Mouse (Mus musculus) hindlimb bud, embryonic 11.5 days (tissue): ENCODE results near the gene Rpl27.
"Not testable (repeated sequence)": the region's sequence is repeated elsewhere in the genome, so short reads cannot be mapped to it uniquely, and the experiment has no call there.

Experiments
- DNase-seq: peaks from one replicate; pipeline ENCODE4 v3.0.0-alpha.2; 2012; ENCODE audit warnings: low read depth, low spot score; ENCODE audit errors: extremely low spot score

Rpl27 gene

DNA sequence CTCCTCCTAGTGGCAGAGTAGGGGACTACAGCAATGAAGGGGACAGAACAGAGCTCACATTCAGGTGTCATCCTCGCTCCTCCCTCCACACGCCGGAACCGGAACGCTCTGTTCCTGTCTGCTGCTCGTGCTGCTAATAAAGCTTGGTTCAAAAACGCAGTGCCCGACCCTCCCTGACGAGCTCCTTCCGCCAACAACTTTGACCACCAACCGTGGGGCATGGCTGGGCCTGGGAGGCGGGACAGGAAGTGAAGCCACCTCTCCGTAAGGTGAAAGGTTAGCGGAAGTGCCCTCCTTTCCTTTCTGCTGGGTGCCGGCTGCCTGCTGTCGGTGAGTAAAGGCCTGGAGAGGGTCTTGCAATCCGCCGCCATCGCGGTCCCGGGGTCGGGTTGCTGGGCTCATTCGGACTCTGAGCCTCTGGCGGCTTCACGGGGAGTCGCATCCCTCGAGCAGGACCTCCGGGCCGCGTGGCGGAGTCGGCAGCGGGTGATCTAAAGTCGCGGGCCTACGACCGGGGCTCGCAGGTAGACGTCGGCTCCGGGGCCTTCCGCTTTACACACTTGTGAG lies at the start of gene Rpl27:
TSS of gene Rpl27 (plus strand) at position 172 of the 567 bp plus-strand sequence.
- DNase-seq = peak; percentile 100

DNA sequence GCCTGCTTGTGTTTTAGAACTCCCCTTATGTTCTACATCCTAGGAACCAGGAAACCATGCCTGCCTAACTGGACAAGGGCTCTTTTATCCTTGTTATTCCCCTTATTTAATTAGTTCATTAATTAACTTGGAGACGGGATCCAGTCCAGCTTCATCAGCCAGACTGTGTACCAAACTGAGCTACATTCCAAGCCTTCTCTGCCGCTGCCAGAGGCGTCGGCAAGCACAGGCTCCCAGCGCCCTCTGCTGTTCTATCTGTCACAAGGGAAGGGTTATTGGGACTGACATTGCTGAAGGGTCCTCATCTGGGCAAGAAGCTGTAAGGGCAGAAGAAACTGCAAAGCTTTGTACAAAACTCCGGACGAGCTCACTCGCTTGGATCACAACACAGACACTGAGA lies 47.0 kb upstream of the Rpl27 start:
- no peak for DNase-seq

DNA sequence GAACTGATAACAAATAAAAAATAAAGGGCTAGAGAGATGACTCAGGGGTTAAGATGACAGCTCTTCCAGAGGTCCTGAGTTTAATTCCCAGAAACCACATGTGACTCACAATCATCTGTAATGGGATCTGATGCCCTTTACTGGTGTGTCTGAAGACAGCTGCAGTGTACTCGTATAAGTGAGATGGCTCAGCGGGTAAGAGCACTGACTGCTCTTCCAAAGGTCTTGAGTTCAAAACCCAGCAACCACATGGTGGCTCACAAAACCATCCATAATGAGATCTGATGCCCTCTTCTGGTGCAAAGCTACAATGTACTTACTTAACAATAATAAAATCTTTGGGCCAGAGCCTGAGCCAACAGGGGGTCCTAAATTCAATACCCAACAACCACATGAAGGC lies 26.8 kb upstream of the Rpl27 start:
- DNase-seq = no peak

DNA sequence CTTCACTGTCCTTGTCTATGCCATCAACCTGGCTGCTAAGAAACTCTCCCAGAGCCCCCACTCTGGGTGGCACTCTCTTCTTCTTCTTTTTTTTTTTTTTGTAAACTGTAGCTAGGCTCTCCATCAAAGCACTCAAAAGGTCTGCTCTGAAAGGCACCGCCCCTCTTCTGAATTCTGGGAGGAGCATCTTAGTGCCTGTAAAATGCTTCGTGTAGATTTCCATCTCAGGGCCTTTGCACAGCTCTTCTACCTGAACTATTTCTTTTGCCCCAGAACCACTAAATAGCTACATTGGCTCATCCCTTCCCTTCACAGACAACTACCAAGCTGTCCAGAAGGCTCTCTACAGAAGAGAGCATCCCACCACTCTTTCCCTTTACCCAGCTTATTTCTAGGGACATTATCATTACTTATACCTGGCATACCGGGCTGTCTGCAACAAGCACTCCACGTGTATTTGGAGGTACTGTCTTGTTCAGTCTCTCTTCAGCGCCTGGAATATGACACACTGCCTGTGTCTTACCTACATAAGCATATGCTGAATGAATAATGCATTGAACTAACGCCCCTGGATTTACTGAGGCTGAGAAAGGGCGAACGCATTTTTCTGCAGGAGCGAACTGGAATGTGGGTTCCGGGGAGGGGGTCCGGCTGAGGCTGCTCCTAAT lies 25.5 kb upstream of the Rpl27 start:
- DNase-seq = no peak

DNA sequence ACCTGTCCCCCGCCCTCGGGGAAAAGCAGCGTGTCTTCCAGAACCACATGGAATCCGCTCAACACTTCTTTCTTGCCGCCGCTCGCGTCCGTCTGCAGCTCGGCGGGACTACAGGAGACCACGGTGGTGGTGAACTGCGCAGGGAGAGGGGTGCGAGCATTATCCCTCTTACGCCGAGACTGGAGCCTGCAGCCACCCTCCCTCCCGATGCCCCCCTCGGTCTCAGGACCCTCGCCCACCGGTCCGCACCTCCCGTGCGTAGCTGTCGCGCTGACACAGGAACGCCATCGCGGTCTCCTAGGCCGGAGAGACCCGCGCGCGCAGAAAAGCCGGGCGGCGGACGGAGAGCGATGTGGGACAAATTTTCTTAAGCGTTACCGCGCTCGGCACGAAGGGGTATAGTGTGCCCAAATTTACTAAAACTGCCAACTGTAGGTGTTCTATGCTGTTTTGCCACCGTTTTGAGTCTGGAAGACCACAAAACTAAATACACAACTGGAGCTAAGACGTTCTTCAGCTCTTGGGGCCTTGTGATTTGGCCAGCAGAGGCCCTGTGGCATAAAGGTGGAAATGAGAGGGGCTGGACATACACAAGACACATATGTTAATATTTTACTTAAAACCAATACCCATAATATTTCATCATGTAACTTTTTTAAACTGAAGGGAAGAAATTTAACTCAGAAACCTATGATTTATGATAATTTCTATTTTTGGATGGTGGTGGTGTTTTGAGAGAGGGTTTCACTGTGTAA lies 24.8 kb upstream of the Rpl27 start, which contains the start of gene Aarsd1:
TSS of gene Aarsd1 (minus strand) at position 515 of the 755 bp plus-strand sequence.
- peak; percentile 57 for DNase-seq

DNA sequence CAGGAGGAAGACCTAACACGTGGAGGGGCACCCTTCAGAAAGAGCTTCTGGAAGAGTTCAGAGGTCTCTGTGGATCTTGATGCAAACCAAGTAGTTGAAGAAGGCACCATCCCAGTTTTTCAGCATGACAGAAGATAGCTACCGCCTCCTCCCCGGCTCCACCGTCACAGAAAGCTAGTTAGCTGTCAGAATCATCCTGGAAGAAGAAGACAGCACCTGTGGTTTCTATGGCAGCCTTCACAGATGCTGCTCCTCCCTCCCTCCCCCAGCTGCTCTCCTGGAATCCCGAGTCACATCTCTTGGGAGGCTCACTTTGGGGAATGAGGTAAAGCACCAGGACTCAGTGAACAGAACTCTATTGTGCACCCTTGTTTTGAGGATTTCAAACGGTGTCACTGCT lies 23.1 kb upstream of the Rpl27 start:
- DNase-seq = no peak

DNA sequence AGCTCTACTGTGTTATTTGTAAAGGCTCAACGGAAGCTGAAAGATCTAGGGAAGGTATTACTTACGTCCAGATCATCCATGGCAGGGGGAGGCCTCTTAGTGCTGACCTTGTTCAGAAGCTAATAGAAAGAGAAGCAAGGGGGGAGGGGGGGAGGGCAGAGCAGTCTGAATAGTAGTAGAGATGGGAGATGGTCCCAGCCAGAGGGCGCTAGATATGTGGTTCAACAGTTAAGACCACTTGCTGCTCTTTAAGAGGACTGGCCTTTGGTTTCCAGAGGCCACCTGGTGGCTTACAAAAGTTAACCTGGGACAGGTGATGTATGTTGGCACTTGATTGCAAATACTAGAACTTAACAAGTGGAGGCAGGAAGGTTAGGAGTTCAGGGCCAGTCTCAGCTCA lies 22.5 kb upstream of the Rpl27 start:
- DNase-seq = no peak

DNA sequence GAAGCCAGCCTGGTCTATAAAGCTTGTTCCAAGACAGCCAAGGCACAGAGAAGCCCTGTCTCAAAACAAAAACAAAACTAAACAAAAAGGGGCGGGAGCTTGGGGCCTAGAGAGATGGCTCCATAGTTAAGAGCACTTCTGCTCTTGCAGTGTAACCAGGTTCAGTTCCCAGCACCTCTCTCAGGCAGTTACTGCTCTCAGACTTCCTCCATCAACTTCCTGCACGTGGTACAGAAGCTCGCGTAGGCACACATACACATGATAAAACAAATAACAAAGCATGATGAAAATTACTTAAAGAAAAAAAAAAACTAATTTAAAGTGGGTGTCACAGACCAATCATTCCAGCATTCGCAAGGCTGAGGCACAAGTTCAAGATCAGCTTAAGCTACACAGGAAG lies 21.9 kb upstream of the Rpl27 start:
- DNase-seq = no peak

DNA sequence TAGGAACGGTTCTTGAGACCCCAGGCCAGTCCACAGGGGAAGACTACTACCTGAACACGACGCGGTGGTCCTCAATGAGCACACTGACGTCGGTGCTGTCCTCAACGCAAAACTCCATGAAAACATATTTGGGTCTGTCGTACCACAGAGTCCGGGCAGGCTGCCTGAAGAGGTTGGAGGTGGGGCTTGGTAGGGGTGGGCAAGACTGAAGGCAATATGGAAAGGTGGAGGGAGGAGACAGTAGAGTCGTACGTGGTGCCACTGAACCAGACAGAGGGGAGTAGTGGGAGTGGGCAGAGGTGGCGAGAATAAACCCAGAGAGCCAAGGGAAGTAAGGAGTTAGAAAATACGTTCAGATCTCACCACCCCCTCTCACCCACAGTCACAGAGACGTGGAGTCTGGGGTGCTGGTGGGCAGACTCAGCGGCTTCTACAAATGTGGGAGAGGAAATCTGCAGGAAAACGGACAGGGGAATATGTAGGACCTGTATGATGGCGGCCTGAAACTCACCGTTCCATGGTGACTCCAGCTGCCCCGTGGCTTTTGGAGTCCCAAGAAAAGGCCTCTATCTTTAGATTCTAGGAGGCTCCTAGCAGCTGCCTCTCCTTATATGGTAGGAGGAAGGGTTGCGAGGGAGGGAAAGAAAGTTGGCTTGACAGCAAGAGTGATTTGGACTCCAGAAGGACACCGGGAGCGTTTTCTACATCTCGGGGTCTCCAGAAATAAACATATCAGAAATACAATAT lies 17.8 kb upstream of the Rpl27 start, which contains the start of gene Gm27029:
TSS of gene Gm27029 (minus strand) at position 692 of the 747 bp plus-strand sequence.
- no peak for DNase-seq

DNA sequence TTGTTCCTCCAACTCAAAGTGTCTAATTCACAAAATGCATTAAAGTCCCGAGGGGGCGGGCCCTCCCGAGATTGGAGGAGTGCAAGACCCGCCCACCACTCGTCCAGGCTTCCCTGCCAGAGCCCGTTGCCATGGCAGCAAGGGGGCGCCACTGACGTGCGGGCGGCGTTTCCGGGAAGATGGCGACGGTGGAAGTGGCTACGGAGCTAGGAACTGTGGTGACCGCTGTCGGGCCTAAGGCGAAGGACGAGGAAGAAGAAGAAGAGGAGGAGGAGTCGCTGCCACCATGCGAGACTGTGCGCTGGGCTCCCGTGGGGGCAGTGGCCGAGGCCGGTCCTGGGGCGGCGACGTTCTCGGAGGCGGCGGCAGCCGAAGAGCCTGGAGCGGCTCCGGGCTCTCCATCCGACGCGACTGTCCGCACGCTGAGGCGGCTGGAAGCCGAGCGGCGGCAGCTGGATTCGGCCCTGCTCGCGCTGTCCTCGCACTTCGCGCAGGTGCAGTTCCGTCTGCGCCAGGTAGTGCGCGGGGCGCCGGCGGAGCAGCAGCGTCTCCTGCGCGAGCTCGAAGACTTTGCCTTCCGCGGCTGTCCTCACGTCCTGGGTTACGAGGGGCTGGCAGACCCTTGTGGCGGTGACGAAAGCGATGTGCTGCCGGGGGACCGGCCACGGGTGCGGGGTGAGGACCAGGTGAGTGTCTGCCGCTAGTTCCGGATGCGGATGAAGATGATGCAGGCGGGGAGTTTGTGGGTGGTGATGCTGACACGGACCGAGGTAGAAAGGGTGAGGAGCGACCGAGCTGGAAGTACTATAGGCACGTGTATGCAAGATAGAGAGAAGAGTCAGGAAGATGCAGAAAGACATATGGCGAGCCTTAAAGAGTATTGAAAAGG lies 16.9 kb upstream of the Rpl27 start, which contains the start of the genes Rundc1 and Ptges3l:
TSS of gene Rundc1 (plus strand) at position 161 of the 889 bp plus-strand sequence.
TSS of gene Ptges3l (minus strand) at position 409 of the 889 bp plus-strand sequence.
- peak; percentile 86 for DNase-seq

DNA sequence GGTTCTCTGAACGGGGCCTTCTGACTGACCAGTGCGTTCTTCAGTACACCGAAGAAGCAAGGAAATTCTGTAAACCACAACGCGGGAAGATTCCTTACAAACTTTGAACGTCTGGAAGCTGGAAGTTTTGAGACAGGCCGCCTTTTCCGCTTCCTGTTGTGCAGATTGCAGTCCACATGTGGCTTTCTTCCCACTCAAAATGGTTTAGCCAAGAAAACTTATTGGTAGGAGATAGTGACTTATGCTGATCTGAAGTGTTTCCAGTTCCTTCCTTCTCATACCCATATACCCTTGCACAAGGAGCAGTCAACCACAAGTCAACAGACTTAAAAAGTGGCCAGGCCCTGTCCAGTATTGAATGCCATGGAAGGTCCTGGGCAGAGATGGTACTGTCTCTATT lies 15.9 kb upstream of the Rpl27 start:
- DNase-seq = no peak

DNA sequence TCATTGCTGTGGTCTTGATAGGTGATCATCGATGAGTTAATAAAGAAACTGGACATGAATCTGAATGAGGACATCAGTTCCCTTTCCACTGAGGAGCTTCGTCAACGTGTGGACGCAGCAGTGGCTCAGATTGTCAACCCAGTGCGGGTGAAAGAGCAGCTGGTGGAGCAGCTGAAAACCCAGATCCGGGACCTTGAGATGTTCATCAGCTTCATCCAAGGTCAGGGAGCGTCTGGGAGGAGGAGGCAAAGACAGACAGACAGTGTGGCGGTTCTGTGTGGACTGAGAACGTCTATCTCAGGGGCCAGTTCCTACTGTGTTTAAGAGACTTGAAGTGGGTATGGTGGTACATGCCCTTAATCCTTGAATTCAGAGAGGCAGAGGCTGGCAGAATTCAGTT lies 10.8 kb upstream of the Rpl27 start:
- DNase-seq = no peak

DNA sequence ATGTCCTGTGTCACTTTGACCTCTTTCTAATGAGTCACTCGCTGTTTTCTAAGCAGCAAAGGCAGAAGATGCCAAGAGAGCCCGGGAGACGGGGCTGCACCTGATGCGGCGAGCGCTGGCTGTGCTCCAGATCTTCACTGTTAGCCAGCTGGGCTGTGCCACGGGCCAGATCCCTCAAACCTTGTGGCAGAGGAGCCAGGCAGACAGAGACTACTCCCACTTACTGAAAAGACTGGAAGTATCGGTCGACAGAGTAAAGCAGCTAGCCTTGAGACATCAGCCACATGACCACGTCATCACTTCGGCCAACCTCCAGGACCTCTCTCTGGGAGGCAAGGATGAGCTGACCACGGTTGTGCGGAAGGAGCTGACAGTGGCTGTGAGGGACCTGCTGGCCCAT lies 8.7 kb upstream of the Rpl27 start:
- DNase-seq = no peak

DNA sequence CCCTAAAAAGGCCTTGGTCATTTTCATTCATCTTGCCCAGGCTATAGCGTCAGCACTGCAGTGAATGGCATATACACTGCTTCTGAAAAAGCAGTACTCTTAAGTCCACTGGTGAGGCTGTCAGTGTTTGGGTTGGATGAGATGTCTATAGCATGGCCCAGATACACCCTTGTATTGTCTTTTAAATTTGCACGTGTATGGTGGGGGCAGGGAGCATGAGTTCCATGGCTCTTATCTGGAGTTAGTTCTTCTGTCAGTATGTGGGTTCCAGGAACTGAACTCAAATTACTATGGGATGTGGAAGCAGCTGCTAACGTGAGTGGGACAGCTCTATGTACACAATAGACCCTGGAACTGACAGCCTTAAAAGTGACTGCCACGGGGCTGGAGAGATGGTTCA lies 6.3 kb upstream of the Rpl27 start:
- no peak for DNase-seq

DNA sequence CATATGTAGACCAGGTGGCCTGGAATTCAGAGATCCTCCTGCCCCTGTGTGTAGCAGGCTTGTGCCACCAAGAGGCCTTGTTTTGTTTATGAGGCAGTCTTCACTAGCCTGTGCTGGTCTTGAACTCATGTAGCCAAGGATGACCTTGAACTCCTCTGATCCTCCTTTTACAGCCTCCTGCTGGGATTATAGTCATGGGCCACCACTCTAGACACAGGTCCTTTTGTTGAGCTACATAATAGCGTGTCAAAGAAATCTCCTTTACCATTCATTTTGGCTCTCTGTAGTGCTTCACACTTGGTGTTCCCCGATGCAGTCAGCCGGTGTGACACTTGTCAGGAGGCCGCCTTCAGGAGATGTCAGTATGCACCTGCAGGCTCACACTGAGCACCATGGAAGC lies 5.2 kb upstream of the Rpl27 start:
- no peak for DNase-seq

DNA sequence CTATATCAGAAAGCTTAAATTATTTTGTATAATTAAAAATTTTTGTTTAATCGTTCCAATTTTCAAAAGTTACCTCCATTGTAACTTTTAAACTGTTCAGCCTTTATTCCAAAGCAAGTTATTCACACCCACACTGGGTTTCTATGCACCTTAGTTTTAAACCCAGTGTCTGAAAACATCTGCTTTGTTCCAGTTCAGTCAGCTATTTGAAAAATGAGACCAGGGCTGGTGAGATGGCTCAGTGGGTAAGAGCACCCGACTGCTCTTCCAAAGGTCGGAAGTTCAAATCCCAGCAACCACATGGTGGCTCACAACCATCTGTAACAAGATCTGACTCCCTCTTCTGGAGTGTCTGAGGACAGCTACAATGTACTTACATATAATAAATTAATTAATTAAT lies 4.1 kb upstream of the Rpl27 start:
- DNase-seq = not testable (repeated sequence)

DNA sequence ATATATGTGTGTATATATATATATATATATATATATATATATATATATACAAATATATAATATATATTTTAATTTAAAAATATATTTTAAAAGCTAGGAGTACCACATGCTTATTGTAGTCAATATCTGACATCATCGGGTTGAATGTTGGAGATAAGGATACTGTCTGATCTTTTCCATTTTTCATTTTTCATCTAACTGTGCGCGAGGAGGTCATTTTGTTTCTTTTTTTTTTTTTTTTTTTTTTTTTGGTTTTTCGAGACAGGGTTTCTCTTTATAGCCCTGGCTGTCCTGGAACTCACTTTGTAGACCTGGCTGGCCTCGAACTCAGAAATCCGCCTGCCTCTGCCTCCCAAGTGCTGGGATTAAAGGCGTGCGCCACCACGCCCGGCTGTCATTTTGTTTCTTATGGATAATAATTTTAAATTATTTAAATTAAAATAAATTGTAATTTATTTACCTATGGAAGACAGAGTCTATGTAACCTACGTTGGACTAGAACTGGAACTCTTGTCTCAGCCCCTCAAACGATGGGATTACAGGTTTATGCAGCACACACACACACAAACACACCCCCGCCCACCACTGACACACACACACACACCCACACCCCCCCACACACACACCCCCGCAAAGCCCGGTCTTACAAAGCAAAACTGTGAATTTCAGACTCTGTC lies 510 bp upstream of the Rpl27 start:
- not testable (repeated sequence) for DNase-seq

DNA sequence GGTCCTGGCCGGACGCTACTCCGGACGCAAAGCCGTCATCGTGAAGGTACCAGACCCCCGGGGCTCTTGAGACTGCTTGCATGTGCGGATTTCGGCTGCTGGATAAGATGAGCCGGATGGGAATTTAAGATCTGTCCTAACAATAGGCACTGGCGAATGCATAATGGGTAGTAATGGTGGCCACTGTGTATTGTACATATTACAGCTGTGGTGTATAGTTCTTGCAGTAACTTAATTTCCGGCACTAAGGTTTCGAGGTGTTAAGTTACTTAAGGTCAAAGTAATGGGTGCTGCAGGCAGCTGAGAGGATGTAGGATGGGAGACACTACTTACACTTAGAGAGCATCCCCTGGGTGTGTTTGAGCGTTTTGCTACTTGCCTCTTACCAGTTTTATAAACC lies 662 bp downstream of the Rpl27 start:
- DNase-seq = no peak

DNA sequence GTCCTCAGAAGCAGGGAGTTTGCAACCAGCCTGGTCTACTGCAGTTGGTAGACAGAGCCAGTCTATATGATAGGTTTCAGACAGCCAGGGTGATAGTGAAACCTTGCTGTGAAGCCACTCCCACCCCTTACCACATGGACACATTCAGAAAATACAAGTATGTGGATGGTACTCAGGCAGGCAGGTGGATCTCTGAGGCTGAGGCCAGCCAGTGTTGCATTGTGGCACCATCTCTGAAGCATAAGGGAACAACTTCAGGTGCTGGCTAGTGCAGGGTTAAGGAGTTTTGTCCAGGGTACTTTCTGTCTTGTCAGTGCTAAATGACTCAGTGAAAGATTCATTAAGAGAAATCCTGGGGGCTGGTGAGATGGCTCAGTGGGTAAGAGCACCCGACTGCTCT lies 4.2 kb downstream of the Rpl27 start:
- no peak for DNase-seq

DNA sequence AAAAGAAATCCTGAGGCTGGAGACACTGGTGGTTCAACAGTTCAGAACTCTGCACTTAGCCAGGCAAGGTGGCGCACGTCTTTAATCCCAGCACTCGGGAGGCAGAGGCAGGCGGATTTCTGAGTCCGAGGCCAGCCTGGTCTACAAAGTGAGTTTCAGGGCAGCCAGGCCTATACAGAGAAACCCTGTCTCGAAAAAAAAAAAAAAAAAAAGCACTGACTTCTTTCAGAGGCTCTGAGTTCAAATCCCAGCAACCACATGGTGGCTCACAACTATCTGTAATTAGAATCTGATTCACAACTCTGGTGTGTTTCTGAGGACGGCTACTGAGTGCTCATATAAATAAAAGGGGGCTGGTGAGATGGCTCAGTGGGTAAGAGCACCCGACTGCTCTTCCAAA lies 4.8 kb downstream of the Rpl27 start:
- not testable (repeated sequence) for DNase-seq
